Mouse (Mus musculus) midbrain, embryonic 16.5 days (tissue): ENCODE results near the gene Tmem201. TPM values are rescaled to one million over a fixed set of nuclear protein-coding genes. Genes with fewer than 3 reads are reported as not detected.
A peak's percentile ranks its signal among the peaks of the same experiment; 100 is the strongest.
"Not testable (repeated sequence)": the region's sequence is repeated elsewhere in the genome, so short reads cannot be mapped to it uniquely, and the experiment has no call there.

Source experiments
- ATAC-seq: fragments of 200-750 bp; cut with Nextera tagmentation; 2 replicates; pipeline ENCODE4 v1.8.0; 2017; ENCODE audit warnings: moderate TSS enrichment
- H3K27ac ChIP-seq: fragments of 300-500 bp; sonication (generic); 2 replicates; pipeline ENCODE4 v1.5.1; 2014; ENCODE audit warnings: mild to moderate bottlenecking, low read length, mixed read lengths
- H3K27me3 ChIP-seq: fragments of 300-500 bp; sonication (generic); 2 replicates; pipeline ENCODE4 v1.6.1; 2014; ENCODE audit warnings: low read depth, low read length, mixed read lengths; ENCODE audit not compliant: control insufficient read depth, insufficient read depth
- H3K36me3 ChIP-seq: fragments of 300-500 bp; sonication (generic); 2 replicates; pipeline ENCODE4 v1.6.1; 2014; ENCODE audit warnings: mild to moderate bottlenecking, low read length, moderate library complexity, mixed read lengths; ENCODE audit not compliant: control insufficient read depth, insufficient read depth
- H3K4me1 ChIP-seq: fragments of 300-500 bp; sonication (generic); 2 replicates; pipeline ENCODE4 v1.6.1; 2014; ENCODE audit warnings: mild to moderate bottlenecking, low read length, mixed read lengths; ENCODE audit not compliant: control insufficient read depth, insufficient read depth
- H3K4me2 ChIP-seq: fragments of 300-500 bp; sonication (generic); 2 replicates; pipeline ENCODE4 v1.6.1; 2014; ENCODE audit warnings: mild to moderate bottlenecking, low read length, mixed read lengths
- H3K4me3 ChIP-seq: fragments of 300-500 bp; sonication (generic); 2 replicates; pipeline ENCODE4 v1.5.1; 2014; ENCODE audit warnings: low read depth, mild to moderate bottlenecking, low read length, moderate library complexity, mixed read lengths
- H3K9ac ChIP-seq: fragments of 300-500 bp; sonication (generic); 2 replicates; pipeline ENCODE4 v1.6.1; 2014; ENCODE audit warnings: low read depth, low read length, mixed read lengths
- H3K9me3 ChIP-seq: fragments of 300-500 bp; sonication (generic); replicated peaks from 2 replicates; pipeline ENCODE4 v1.6.1; 2014; ENCODE audit warnings: mild to moderate bottlenecking, low read length, mixed read lengths; ENCODE audit not compliant: control insufficient read depth, poor library complexity, severe bottlenecking
- WGBS: fragments of 180-500 bp; shearing (Covaris S2); extraction: QIAGEN DNeasy Blood & Tissue Kit; methylation state at CpG from one replicate; pipeline ENCODE4 v1.1.7; 2014; 5-methylcytosine and 5-hydroxymethylcytosine counted together
- polyA plus RNA-seq: library from polyadenylated mRNA; unstranded; fragments of >200 nt; fragmentation: Nextera tagmentation; extraction: Ambion mirVana; gene quantifications from 2 replicates; pipeline ENCODE4 v1.2.1, GENCODE M21; 2015

Tmem201 gene
- polyA plus RNA-seq, 1 experiment from 2014 or later = 46.3 TPM

DNA sequence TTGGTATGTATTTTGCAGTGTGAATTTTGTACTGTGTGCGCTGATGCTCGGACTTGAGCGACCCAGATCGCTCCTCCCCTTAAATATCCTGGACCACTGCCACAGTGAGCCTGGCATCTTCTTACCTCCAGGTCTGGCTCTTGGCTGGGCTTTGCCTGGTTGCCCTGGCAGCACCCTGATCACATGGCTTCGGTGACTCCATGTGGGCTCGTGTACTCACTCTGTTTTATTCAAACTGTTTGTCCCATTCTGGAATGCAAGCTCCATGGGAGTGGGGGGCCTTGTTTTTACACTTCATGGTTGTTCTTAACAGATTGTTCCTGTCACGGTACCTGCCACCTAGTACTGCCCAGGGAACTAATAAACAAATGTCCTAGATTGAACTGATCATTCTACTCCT is 37.5 kb upstream of the Tmem201 start:
- Histone ChIP-seq H3K4me2 (no peak overlapping the region), H3K27ac (no peak overlapping the region), H3K36me3 (no peaks in the 10 kb centered on the region), H3K9ac (no peak overlapping the region), H3K4me1 (peaks cover 16% of the 10 kb centered on the region), H3K27me3 (no peaks in the 10 kb centered on the region), H3K9me3 (no peaks in the 10 kb centered on the region), H3K4me3 (no peak overlapping the region)
- ATAC-seq = no peak
- 72% methylated on average over 7 of the region's 7 CpGs for WGBS

- H3K27me3 ChIP-seq = no peaks in the 10 kb centered on the region
- H3K9ac ChIP-seq = peak within 1 kb of the TSS; percentile 95
- H3K4me1 ChIP-seq = peaks cover 16% of the 10 kb centered on the region
- peak within 1 kb of the TSS; percentile 78 for H3K4me2 ChIP-seq
- no peaks in the 10 kb centered on the region for H3K36me3 ChIP-seq
- H3K27ac ChIP-seq = peak within 1 kb of the TSS; percentile 87
- under 1% methylated on average over 50 of the region's 51 CpGs for WGBS
- ATAC-seq = peak; percentile 97
- peak within 1 kb of the TSS; percentile 90 for H3K4me3 ChIP-seq
- H3K9me3 ChIP-seq = no peaks in the 10 kb centered on the region
Measured at GRCm38 (mm10) chr4:149774094-149774470, 36.2 kb upstream of the Tmem201 start, which contains the start of gene Slc25a33. TSS of gene Slc25a33 (minus strand) at chr4:149774277.

GRCm38 (mm10) chr4:149773408-149774093 is 35.7 kb upstream of the Tmem201 start:
- ATAC-seq = peak; percentile 79
- Histone ChIP-seq H3K4me3 (peak overlapping the region; percentile 90), H3K9ac (peak overlapping the region; percentile 95), H3K4me2 (peak overlapping the region; percentile 78), H3K27me3 (no peaks in the 10 kb centered on the region), H3K9me3 (no peaks in the 10 kb centered on the region), H3K36me3 (no peaks in the 10 kb centered on the region), H3K4me1 (peaks cover 16% of the 10 kb centered on the region), H3K27ac (peak overlapping the region; percentile 87)
- WGBS = 0% methylated on average over 51 of the region's 65 CpGs

DNA sequence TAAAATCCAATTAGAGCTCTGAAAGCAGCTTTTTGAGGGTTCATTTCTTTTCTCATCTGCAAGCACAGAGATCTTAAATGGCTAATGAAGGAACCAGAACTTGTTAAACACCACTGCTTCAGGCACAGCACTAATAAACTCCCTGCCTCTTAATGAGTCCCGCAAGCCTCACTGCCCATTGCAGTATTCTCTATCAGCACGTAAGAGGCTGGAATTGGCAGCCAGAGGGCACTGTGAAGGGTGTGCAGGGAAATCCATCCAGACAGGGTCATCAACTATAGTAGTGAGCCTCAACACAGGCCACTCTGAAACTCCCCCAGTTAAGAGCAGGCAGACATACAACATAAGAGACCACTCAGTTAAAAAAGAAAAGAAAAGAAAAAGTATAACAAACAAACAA is 34.5 kb upstream of the Tmem201 start:
- H3K27ac ChIP-seq = no peak overlapping the region
- peak overlapping the region; percentile 78 for H3K4me2 ChIP-seq
- no peaks in the 10 kb centered on the region for H3K36me3 ChIP-seq
- ATAC-seq = no peak
- H3K4me1 ChIP-seq = peaks cover 16% of the 10 kb centered on the region
- H3K4me3 ChIP-seq = no peak overlapping the region
- 13% methylated on average over 2 of the region's 2 CpGs for WGBS
- no peaks in the 10 kb centered on the region for H3K9me3 ChIP-seq
- no peaks in the 10 kb centered on the region for H3K27me3 ChIP-seq
- no peak overlapping the region for H3K9ac ChIP-seq

DNA sequence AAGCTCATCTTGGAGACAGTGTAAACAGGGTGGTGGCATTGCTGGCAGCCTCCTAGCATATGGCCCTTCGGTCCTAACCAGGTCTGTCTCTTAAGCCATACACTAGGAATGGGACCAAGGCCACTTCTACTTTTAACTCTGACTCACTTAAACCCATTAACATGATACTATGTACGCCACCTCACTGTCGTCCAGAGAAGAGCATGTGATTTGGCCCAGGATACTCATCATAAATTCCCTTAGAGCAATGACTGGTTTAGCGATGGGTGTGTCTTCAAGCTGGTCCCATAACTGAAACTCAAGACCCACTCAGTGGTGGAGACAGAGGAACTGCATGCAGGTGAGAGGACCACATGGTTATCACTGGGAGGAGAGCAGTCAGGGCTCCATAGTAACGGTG is 27.4 kb upstream of the Tmem201 start:
- Histone ChIP-seq H3K9me3 (no peaks in the 10 kb centered on the region), H3K4me3 (no peak overlapping the region), H3K27me3 (no peaks in the 10 kb centered on the region), H3K9ac (no peak overlapping the region), H3K4me2 (no peak overlapping the region), H3K4me1 (no peaks in the 10 kb centered on the region), H3K36me3 (no peaks in the 10 kb centered on the region), H3K27ac (no peak overlapping the region)
- no peak for ATAC-seq
- 94% methylated on average over 5 of the region's 5 CpGs for WGBS

DNA sequence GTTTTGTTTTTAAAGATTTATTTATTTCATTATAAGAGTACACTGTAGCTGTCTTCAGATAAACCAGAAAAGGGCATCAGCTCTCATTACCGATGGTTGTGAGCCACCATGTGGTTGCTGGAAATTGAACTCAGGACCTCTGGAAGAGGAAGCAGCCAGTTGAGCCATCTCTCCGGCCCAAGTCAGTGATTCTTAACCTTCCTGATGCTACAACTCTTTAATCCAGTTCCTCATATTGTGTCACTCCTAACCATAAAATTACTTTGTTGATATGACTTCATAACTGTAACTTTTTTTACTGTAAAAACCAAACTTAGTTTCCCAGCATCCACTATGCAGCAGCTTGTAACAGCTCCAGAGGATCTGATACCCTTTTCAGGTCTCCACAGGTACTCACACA is 25.5 kb upstream of the Tmem201 start:
- Histone ChIP-seq H3K27me3 (no peaks in the 10 kb centered on the region), H3K27ac (no peak overlapping the region), H3K9ac (no peak overlapping the region), H3K36me3 (no peaks in the 10 kb centered on the region; the same call in 1 of the 2 replicates), H3K9me3 (no peaks in the 10 kb centered on the region), H3K4me2 (no peak overlapping the region), H3K4me3 (no peak overlapping the region), H3K4me1 (no peaks in the 10 kb centered on the region)
- ATAC-seq = no peak
- WGBS = 96% methylated on average over 2 of the region's 2 CpGs

DNA sequence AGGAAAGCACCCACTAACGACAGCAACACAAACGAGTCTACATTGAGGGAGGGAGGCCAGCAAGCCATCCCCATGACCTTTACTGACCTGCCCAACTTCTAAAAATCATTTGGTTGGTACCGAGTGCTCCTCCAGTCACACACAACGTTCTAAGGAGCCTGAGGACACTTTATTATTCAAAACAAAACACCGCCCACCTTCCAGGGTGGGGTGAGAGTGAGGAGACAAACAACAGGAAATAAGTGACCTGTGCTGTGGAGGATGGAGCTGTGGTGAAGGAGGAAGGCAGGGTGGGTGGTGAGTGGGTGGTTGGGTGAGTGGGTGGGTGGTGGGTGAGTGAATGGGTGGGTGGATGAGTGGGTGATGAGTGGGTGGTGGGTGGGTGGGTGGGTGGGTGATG is 21.7 kb upstream of the Tmem201 start:
- 70% methylated on average over 5 of the region's 5 CpGs for WGBS

GRCm38 (mm10) chr4:149758423-149758822 is 20.6 kb upstream of the Tmem201 start:
- H3K9ac ChIP-seq = no peak overlapping the region
- ATAC-seq = no peak
- no peak overlapping the region for H3K4me3 ChIP-seq
- H3K4me1 ChIP-seq = no peaks in the 10 kb centered on the region
- WGBS = 74% methylated on average over 6 of the region's 6 CpGs
- no peak overlapping the region for H3K27ac ChIP-seq
- peaks cover under 1% of the 10 kb centered on the region for H3K36me3 ChIP-seq
- H3K27me3 ChIP-seq = no peaks in the 10 kb centered on the region
- no peak overlapping the region for H3K4me2 ChIP-seq
- H3K9me3 ChIP-seq = no peaks in the 10 kb centered on the region

More for the DNA sequence above, 21.7 kb upstream of the Tmem201 start:
- Histone ChIP-seq H3K27ac (no peak overlapping the region), H3K4me3 (no peak overlapping the region), H3K36me3 (no peaks in the 10 kb centered on the region; the same call in none of the 2 replicates), H3K27me3 (no peaks in the 10 kb centered on the region), H3K4me1 (no peaks in the 10 kb centered on the region), H3K9me3 (no peaks in the 10 kb centered on the region), H3K9ac (no peak overlapping the region), H3K4me2 (no peak overlapping the region)
- ATAC-seq = no peak

GRCm38 (mm10) chr4:149756546-149756945 is 18.7 kb upstream of the Tmem201 start:
- not testable (repeated sequence) for H3K4me3 ChIP-seq, H3K36me3 ChIP-seq, H3K27me3 ChIP-seq, H3K4me1 ChIP-seq, H3K27ac ChIP-seq, H3K4me2 ChIP-seq, ATAC-seq, H3K9ac ChIP-seq, H3K9me3 ChIP-seq
- 92% methylated on average over 7 of the region's 7 CpGs for WGBS
